Mouse (Mus musculus): ENCODE measurements around the gene Phlda2.

DNA sequence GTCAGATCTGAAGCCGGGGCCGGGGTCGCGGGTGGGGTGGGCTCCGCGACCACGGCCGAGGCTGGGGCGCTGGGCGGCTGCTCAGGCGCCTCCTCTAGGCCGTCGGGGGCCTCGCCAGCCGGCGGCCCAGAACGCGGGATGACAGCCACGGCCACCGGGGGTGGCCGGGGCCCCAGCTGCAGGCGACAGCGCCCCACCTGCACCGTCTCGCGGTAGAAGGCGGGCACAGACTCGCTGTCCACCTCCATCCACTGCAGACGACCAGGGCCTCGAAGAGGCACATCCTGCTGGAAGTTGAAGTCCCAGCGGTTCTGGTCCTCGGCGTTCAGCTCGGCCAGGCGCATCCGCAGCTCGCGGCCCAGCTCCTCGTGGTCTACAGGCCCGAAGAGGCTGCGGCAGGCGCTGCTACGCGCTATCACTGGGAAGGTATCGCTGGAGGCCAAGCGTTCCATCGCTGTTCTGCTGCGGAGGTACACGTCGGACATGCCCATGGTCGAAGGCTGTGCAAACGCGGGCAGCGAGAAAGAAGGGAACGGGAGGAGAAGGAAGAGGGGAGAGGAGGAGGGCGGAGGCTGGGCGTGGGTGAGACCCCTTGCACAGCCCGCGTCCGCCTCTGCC, 42.6 kb downstream of the Phlda2 start:
- TF ChIP-seq CTCF (conservative IDR thresholded peaks at IDR 0.05; ENCODE audit: low read length) (no peak), NANOG (IDR thresholded peaks at IDR 0.05; ENCODE audit: borderline replicate concordance, low read length) (no peak)

Data from E14TG2a.4 (cell line).